Mouse (Mus musculus): ENCODE measurements at regions not wholly inside any gene's neighbourhood (a gene's known extent, or its start where the extent isn't known, plus 50 kb on each side); places are given as distances from the start of the nearest gene placed in this dataset.

DNA sequence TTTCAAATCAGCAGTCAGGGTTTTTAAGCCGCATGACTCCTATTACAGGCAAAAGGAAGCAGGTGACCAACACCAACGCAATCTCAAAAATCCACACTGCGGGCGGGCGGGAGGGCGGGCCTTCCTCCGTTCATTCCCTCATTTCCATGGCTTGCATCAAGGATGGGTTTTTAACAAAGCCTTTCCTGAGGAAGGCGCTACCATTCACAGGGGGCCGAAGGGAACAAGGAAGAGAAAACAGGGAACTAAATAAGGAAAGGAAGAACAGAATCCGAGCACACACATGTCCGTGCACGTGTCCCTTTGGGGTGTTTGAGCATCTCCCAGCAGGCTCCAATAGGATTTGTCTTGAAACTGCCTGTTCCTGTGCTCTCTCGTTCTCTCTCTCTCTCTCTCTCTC lies 421.0 kb upstream of the Jarid2 start:
- no peak for DNase-seq

DNA sequence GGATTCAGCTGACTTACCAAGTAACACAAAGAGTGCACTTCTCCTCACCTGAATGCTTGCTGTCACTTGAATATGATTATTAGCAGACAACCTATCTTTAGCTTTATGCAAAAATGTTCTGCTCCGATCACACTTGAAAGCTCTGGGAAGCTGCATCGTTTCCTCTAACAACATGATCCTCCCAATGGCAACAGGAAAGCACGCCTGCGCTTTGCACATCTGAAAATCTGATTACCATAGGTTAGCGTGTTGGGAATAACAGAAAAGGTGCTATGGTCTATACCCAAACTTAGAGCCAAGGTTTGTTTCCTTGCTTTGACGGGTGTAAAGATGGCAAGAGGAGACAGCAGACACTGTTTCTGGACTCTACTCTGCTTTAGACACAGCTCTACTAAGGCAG lies 417.0 kb upstream of the Jarid2 start:
- DNase-seq: no peak

DNA sequence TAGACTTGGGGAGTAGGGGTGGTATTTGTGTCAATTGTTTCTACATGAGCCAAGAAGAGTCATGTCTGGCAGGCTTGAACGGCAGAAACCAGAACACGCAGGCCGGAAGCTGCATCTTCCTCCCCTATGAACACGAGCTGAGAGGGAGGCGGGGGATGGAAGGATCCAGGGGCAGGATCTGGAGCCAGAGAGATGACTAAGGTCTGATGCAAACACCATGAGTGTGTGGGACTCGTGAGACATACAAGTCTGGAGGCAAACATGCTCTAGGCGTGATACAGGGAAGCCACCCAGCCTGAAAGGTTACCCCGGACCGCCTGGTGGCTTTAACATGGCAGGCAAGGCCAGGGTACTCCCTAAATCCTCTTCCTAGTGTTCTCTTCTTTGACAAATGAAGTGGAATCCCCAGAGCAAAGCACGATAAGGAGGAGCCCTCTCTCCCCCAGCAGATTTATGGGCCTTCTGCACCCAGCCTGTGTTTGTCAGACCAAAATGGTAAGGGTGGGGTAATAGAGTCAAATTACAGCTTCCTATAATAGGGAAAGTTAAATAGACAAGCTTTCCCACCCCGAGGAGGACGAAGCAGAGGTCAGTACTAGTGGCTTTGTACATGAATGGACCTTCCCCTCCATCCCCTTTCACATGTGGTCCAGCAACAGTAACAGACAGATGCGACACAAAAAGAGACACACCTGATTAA lies 412.4 kb upstream of the Jarid2 start:
- DNase-seq: no peak

DNA sequence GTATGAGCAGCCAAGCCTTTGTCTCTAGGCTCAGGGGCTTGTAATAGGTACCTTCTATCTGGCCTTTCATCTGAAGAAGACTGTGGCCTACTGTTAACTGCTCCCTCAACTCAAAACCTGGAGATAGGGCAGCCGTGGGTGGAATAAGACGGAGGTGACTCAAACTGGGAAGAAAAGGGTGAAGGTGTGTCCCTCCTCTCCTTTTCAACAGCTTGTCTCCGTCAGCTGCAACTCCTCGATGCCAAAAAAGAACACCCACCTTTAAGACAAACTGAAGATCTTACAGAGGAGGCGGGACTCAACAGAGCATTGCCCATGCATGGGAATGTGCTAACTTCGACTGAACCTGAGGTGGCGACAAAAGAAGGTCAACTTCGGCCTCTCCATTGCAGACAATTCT lies 411.7 kb upstream of the Jarid2 start:
- DNase-seq: no peak

DNA sequence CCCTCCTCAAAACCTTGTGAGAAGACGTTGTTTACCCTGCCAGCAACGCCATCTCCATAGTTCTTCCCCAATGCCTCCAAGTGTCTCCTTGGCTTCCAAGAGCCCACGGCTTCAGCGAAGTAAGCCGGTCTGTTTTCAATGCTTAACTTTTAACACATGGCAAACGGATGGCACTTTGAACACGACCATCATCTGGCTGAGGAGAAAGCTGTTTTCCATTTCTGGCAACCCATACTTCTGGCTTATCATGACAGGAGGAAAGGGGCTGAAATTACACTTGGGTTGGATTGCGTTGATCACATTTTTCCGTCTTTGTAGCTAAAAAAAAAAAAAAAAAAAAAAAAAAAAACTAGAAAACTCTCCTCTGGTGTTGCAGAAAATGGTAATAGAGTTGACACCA lies 410.2 kb upstream of the Jarid2 start:
- no peak for DNase-seq

DNA sequence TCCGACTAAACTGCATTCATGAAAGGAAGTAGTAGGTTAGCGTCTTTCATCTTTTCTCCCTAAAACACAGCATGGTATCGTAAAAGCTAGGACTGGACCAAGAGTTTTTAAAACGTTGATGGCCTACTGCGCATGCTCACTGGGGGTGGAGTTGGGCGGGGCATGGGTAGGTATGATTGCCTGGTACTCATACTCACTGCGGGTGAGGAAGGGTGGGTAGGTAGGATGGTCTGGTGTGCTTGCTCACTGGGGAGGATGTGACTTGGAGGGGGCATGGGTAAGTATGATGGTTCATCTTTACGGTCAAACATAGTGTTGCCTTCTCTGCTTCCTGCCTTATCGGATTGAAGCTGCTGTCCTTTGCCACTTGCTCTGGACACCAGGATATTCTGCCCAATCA lies 409.8 kb upstream of the Jarid2 start:
- DNase-seq: no peak

DNA sequence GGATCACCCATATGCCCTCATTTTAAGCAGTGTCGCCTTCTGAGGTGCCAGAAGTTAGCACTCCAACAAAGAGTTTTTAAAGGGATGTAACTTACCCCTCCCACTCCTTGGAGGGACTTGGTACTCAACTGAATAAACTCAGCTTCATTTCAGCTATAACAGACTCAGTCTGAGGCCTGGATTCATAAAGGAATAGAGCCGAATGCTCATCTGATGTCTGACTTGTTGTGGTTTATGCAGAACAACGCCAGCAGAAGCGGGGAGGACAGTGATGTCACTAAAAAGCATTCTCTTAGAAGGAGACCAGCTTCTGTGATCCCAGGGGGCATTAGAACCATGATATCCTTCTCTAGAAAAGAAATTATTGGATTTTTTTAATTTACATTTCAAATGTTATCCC lies 409.0 kb upstream of the Jarid2 start:
- no peak for DNase-seq

DNA sequence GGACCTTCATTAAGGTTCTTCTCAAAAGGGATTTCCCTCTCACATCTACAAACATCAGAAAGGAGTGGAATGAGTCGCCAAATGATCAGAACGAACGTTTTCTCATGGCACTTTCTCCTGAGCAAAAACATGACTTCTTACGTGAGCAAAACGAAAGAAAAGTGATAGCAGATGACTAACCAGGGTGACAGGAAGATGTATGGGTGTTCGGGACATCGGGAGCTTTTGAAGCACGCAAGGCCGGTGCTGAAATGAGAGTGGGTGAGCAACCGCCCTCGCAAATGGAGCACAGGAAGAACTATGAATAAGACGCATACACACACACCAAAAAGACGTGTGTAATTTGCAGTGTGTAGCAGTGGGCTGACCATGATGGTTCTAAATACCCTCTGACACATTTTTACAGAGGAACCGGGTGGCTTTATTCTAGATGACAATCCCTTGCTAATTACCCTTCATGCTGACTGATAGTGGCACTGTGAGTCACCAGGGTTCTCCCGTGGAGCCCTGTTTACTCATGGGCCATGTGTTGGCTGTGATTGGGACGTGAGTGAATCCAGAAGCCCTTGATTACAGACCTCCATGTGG lies 408.2 kb upstream of the Jarid2 start:
- no peak for DNase-seq

DNA sequence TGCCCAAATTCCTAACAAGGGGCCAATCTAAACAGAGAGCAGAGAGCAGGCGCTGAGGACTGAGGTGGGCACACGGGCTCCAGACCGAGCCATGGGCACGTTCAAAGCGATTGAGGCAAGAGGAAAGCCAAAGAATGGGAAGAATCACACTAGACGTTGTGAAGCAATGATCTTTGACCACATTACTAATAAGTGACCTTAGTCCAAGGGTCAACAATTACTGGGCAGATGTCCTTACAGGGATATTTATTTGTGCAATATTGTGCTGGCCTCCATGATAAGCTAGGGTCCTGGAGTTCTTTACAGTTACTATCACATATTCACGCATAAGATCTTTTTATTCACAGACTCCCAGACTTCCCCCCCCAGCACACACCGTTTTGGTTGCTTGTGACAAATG lies 400.9 kb upstream of the Jarid2 start:
- no peak for DNase-seq

DNA sequence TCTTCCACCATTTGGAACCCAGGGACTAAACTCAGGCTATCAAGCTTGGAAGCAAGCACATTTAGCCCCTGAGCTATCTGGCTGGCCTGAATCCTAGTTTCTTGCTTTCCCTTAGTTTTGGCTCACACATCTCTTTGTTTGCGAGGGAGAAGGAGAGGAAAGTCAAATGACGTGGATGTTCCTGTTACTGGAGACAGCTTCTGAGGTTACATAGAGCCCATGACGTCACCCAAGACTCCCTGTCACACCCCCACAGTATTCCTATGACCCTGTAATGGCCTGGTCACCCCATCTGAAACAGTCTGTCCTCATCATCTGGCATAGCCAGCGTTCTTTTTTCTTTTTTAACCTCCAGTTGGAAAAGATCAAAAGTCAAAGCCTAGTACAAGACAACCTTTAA lies 400.1 kb upstream of the Jarid2 start:
- DNase-seq: no peak

DNA sequence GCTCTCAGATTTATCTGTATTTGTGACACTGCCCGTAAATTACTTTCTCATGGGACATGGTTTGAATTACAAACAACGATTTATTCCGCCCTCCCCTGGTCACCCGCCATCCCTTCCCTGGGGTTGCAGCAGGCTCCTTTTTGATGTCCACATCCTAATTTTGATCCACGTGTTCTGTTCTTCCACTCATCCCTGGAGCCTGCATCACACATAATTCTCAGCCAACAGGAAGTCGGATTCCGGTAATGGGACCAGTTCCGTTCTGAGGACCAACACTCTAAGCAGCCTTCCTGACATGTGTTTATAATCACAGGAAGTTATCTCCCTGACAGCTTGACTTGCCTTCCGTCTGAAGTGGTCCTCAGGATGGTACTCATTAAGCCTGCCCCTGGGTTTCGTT lies 399.6 kb upstream of the Jarid2 start:
- DNase-seq: no peak

DNA sequence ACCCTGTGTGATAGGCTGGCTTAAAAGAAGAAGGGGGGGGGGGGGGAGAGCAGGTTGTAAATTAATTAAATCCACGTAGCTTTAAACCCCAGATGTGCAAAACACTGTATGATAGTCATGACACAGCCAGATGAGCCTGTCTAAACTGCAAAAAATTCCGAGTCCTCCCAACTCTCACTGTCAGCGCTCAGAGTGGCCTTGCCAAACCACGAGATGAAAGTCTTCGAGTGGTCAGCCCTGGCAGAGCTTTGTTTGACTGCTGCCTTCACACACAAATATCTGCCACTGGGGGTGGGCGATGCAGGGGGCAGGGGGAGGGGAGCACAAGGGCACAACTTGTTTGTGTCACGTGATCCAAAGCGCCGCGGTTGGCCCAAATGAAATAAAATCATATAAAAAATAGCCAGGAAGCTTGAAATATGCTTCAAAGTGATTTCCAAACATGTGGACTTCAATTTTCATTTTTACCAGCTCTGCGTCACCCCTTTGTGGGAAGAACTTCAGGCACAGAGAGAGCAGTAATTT lies 396.5 kb upstream of the Jarid2 start:
- no peak for DNase-seq

DNA sequence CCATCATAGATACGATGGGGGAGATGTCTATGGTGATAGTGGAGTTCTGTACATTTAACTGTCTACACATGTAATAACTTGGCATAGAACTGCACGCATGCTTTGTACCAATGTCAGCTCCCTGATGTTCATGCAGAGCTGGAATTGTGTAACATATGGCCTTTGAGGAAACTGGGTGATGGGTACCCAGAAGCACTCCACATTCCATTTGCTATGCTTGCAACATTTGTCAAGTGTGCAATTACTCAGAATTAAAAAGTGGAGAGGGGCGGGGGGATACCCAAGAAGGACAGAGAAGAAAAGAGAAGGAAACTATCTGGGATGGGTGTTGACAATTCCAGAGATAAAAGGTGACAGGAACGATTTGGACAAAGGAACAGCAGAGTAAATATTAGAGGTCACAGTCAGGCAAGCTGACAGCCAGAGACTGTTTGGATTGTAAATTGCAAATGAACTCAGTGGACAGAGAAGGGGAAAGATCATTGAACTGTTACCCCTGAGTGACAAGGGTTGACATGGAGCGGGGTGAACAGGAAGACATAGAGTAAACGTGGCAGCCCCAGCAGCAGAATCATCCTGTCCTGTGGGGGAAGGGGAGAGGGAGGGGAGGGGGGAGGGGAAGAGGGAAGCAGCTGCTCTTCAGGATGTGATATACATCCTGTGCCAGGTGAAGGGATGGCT lies 390.1 kb upstream of the Jarid2 start:
- DNase-seq: no peak

DNA sequence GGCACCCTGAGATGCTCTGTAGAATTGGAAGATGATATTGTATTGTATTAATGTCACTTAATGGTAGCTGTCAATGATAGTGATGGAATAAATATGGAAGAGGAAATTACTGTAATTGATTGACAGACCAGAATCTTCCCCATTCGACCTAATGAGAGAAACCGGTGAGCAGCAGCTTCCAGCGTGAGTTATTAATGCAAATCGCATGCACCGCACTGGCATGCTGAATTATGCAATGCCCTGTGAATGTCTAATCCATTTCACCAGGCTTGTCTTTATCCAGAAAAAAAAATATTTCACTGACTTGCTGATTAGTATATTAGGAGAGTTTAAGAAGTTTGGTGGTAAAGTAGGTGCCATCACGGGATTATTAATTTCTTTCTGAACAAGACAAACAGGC lies 384.2 kb upstream of the Jarid2 start:
- DNase-seq: no peak

DNA sequence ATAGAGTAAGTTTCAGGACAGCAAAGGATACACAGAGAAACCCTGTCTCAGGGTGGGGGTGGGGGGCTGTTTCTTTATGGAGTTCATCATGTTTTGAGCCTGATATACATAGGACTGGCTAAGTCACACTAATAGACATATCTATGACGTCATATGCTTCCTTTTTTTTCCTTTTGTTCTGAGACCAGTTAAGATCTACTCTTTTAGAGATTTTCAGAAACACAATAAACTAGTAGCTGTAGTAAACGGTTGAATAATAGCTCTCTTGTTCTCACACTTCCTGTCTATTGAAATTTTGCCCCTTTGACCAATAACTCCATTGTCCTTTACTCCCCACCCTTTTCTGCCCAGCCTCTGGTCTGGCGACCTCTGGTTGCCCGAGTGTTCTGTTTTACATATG lies 382.6 kb upstream of the Jarid2 start:
- no peak for DNase-seq

DNA sequence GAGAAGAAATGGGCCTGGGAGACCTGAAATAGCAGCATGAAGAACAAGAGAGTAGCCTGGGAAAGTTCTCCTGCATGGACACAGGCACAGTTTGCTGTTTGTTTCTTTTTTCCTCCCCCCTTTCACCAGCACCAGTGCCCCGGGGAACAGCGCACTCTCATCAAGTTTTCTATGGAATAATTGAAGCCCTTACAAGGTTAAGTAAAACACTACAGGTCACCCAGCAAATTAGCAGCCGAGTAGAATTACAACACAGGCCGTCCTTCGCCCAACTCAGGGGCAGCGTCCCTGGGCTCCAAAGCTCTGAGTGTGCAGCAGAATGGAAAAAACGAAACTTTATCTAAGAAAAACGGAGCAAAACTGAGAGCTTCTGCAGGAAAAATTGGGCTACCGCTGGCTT lies 381.6 kb upstream of the Jarid2 start:
- no peak for DNase-seq

DNA sequence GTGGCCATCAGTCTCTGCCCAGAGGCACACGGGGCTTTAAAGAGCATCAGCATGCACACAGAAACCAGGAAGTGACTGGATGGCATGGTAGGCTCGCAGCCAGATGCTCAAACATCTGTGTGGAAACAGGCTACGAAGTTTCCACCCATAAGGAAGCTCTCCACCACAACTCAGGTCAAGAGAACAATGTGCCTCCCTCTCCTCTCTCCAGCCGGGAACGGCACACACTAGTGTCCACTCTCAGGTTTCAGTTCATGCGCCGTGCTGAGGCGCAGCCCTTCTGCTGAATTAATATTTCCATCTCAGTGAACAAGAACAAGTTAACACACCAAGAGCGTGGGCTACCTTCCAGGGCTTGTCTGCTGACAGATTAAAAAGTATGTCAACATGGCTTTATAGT lies 375.4 kb upstream of the Jarid2 start:
- no peak for DNase-seq

DNA sequence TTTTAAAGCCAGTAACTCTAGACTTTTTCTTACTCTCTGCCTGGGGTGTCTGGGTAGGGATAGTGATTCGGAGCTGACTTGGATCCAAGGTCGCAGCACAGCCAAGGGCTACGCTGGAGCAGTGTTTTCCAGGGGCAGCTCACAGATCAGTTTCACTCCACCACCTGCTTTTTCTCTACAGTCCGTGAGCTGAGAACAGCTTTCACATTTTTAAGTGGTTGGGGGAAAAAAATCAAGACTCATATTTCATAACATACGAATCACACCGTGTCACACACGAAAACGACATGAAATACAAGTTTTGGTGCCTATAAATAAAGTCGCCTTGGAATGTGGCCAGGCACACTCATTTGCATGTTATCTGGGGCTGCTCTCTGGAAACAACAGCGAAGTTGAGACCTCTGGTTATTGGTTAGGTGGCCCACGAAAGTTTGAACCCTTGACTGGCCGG lies 373.5 kb upstream of the Jarid2 start:
- DNase-seq: peak; percentile 16

DNA sequence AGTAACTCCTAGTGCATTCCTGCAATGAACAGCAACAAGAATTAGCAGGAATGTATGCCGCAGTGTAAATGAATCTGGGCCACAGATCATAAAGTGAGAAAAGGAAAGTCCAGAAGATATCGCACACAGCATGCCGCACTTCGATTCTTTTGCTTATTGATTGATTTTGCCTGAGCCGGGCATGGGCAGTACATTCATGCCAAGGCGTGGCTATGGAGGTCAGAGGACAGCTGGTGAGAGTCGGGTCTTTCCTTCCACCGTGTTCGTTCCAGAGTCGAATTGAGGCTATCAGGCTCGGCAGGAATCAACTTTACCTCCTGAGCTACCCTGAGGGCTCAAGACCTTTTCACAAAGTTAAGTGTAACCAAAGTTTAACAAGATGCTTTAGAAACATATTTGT lies 372.3 kb upstream of the Jarid2 start:
- no peak for DNase-seq

DNA sequence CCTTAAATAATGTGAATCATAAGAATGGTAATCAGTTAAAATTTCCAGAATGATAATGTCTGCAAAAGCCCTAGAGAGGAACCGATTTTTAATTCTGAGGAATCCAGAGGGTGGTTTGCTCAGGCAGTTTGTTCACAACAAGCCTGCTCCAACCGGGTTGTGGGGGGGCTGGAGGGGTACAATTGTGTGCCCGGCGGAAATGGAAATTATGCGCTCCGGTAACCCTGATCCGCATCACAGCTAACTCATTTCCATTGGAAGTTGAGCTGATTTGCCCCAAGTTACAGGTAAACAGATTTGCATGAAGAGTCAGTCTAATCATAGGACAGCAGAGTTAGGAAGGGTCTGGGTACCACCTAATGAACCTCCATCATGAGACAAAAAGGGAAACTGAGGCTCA lies 369.9 kb upstream of the Jarid2 start:
- no peak for DNase-seq

DNA sequence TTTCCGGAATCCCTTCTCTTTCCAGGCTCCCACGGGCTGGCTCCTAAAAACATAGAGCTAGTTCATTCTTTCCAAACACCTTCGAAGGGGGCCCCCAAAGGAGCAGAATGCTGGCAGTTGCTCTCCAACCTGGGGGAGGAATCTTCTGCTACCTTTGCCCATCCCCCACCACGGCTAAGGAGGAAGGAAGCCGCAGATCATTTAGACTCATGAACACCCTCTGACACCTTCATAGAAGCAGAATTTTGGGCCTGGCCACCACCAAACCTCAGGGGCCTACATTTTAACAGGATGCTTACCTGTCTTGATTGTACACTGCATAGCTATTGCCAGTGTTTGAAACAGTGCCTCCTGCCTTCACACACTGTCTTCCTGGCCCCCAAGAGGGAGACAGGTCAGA lies 369.3 kb upstream of the Jarid2 start:
- DNase-seq: no peak

DNA sequence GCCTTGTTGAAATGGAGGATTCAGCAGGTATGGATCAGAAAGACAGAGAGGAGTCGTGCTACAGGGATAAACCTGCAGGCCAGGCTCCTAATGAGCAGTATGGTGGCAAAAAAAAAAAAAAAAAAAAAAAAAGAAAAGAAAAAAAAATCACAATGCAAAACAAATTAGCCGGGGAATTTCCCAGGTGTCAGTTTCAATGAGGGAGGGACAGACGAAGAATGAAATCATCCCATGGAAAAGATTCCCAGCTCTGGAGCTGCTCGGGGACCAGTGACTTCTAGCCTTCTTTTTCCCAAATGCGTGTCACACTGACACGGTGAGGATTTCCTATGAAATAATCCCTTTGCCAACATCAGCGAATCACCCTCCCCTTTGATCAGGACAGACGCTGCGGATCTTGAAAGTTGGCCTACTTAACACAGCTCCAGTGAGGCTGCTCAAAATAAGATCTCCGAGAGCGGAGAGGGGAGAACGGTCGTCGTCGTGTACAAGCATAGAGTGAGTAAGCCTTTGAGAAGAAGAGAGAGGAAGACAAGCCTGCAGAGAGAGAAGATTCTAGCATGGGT lies 368.5 kb upstream of the Jarid2 start:
- DNase-seq: no peak

DNA sequence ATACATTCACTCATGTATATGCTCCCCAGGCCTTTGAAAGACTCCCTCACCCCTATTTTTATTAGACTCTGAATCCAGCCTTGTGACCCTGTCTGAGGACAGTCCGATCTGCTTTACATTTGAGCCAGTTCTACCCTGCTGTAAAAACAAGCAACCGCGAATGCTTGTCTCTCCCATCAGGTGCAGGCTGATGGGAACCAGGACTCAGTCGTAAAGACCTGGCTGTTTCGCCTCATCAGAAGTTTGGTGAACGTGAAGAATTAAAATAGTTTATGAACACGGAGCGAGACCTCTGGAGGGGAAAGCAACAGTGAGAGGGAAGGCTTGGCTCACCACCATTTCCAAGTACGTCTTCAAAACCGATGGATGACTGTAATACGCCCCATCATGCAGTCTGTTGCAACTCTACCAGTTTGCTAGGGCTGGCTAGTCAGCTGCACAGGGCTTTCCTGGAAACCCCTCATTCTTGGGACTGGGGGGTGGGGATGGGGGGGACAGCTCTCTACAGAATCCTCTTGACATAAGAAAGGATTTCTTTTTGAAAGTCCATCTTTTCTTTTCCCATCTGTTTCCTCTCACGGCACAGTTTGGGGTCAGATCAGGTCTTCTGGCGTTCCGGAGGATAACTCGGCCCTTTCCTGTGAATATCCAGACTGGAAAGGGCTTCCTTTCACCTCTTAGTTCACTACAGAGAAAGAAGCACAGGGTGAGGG lies 366.8 kb upstream of the Jarid2 start:
- no peak for DNase-seq

All from right cerebral cortex, postnatal 4 days (tissue).